Mouse (Mus musculus) limb, embryonic 15.5 days (tissue): ENCODE results near the gene Gsto1. TPM values are rescaled to one million over a fixed set of nuclear protein-coding genes. Genes with fewer than 3 reads are reported as not detected.

Experiments
- ATAC-seq: fragments of 200-750 bp; cut with Nextera tagmentation; 2 replicates; pipeline ENCODE4 v1.8.0; 2017; ENCODE audit warnings: low read depth, moderate TSS enrichment; ENCODE audit not compliant: insufficient number of reproducible peaks, low FRiP score, low TSS enrichment
- H3K27ac ChIP-seq: fragments of 300-500 bp; sonication (generic); 2 replicates; pipeline ENCODE4 v1.5.1; 2015; ENCODE audit warnings: moderate library complexity, mild to moderate bottlenecking, inconsistent platforms
- H3K27me3 ChIP-seq: fragments of 300-500 bp; sonication (generic); 2 replicates; pipeline ENCODE4 v1.6.1; 2015; ENCODE audit warnings: inconsistent platforms
- H3K36me3 ChIP-seq: fragments of 300-500 bp; sonication (generic); 2 replicates; pipeline ENCODE4 v1.6.1; 2015; ENCODE audit warnings: inconsistent platforms
- H3K4me1 ChIP-seq: fragments of 300-500 bp; sonication (generic); 2 replicates; pipeline ENCODE4 v1.6.1; 2015; ENCODE audit warnings: inconsistent platforms
- H3K4me2 ChIP-seq: fragments of 300-500 bp; sonication (generic); 2 replicates; pipeline ENCODE4 v1.6.1; 2015; ENCODE audit warnings: mild to moderate bottlenecking, inconsistent platforms
- H3K4me3 ChIP-seq: fragments of 300-500 bp; sonication (generic); 2 replicates; pipeline ENCODE4 v1.5.1; 2015; ENCODE audit warnings: mild to moderate bottlenecking, inconsistent platforms
- H3K9ac ChIP-seq: fragments of 300-500 bp; sonication (generic); 2 replicates; pipeline ENCODE4 v1.6.1; 2015; ENCODE audit warnings: inconsistent platforms
- H3K9me3 ChIP-seq: fragments of 300-500 bp; sonication (generic); 2 replicates; pipeline ENCODE4 v1.6.1; 2016; ENCODE audit warnings: inconsistent platforms
- WGBS: fragments of 180-500 bp; shearing (Covaris S2); methylation state at CpG from one replicate; pipeline ENCODE4 v1.1.7; 2015; 5-methylcytosine and 5-hydroxymethylcytosine counted together
- polyA plus RNA-seq: library from polyadenylated mRNA; unstranded; fragments of >200 nt; fragmentation: Nextera tagmentation; extraction: Ambion mirVana; gene quantifications from 2 replicates; pipeline ENCODE4 v1.2.1, GENCODE M21; 2015

The Gsto1 gene
- polyA plus RNA-seq, 1 experiment from 2014 or later = 227 TPM

DNA sequence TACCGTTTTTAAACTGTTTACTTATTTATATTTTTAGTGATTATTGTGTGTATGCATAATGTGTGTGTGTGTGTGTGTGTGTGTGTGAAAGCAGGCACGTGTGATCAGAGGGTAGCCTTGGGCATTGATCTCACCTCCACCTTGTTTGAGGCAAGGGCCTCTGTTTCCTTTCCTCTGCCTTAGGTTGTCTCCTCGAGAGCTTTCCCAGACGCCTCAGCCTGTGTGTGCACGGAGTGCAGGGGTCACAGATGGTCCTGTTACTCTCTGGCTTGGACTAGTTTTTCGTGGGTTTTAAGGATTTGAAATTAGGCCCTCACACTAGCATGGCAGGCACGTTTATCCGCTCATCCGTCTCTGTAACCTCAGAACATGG is 28.1 kb downstream of the Gsto1 start:
- Histone ChIP-seq H3K4me2 (no peak overlapping the region), H3K9ac (no peak overlapping the region), H3K36me3 (no peaks in the 10 kb centered on the region), H3K4me1 (peaks cover 16% of the 10 kb centered on the region; the same call in 1 of the 2 replicates), H3K4me3 (no peak overlapping the region), H3K27me3 (no peaks in the 10 kb centered on the region), H3K27ac (no peak overlapping the region), H3K9me3 (no peaks in the 10 kb centered on the region)
- WGBS = 42% methylated on average over 9 of the region's 9 CpGs
- ATAC-seq = no peak

DNA sequence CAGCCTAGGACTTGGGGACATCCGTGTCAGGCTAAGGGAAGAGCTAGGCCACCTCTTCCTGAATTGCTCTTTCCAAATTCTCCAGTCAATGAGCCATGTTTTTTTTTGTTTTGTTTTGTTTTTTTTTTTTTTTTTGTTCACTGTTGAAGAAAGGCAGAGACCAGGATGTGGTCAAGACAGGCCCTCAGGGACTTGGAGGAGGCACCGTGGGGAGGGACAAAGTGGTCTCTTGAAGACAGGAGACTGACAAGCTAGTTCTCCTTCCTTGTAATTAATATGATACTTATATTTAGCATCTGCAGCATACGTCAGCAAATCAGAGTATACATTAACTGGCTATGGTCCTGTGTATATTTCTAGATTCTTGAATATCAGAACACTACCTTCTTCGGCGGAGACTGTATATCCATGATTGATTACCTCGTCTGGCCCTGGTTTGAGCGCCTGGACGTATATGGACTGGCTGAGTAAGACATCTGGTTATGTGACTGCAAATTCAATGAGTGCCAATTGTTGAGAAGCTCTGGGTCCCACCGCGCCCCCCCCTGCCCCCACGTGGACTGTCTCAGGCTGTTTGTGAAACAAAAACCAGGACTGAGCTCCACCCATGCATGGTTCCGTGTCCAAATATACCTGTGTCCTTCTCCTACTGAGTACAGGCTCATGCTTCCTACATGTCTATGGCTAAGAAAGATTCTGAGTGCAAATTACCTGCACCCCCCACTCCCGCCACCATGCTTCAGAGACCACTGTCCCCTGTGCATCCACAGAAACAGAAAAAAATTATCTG is 29.7 kb downstream of the Gsto1 start:
- H3K4me3 ChIP-seq = no peak overlapping the region
- no peaks in the 10 kb centered on the region for H3K36me3 ChIP-seq
- no peak overlapping the region for H3K4me2 ChIP-seq
- 72% methylated on average over 13 of the region's 13 CpGs for WGBS
- H3K9me3 ChIP-seq = no peaks in the 10 kb centered on the region
- H3K4me1 ChIP-seq = peaks cover 16% of the 10 kb centered on the region; the same call in 1 of the 2 replicates
- no peak overlapping the region for H3K27ac ChIP-seq
- H3K27me3 ChIP-seq = no peaks in the 10 kb centered on the region
- no peak overlapping the region for H3K9ac ChIP-seq
- ATAC-seq = no peak

DNA sequence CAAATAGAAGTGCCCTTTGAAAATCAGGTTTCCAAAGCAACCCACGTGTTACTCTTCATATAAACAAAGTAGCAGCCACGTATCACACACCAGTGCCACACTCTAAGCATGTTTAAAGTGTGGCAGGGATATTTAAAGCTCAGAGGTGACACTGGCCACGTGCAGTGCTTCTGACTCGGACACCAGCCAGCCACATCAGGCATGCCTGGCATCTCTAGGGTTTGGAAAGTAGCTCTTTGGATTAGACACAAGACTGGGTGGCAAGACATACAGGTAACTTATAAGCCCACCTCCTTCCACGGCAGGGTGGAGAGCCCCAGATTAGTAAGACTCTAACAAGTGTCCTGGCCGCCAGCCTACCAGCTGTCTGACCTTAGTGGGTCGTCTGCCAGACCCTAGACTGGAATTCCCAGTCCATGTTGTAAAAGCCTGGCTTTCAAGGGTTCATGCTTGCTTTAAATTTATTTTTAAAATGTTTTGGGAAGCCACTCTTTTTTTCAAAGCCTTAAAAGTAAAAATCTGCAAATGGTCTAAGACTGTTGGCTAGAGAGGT is 30.5 kb downstream of the Gsto1 start:
- 42% methylated on average over 7 of the region's 7 CpGs for WGBS
- no peak overlapping the region for H3K27ac ChIP-seq

DNA sequence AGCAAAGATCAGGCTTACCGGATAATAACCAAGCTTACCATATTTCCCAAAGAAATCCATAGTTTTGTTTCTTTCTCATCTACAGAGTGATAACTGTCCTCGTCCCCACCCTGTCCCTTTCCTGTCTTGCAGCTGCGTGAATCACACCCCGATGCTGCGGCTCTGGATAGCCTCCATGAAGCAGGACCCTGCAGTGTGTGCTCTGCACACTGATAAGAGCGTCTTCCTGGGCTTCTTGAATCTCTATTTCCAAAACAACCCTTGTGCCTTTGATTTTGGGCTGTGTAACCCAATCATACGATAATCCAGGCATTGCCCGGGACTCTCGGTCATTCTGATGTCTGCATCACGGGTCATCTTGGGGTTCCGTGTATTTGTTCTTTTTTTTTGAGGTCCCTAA is 31.1 kb downstream of the Gsto1 start:
- peaks cover 28% of the 10 kb centered on the region for H3K4me1 ChIP-seq
- no peak overlapping the region for H3K4me3 ChIP-seq
- H3K27ac ChIP-seq = no peak overlapping the region
- 77% methylated on average over 11 of the region's 11 CpGs for WGBS
- H3K9me3 ChIP-seq = no peaks in the 10 kb centered on the region
- no peak overlapping the region for H3K4me2 ChIP-seq
- no peaks in the 10 kb centered on the region for H3K36me3 ChIP-seq
- no peaks in the 10 kb centered on the region for H3K27me3 ChIP-seq
- H3K9ac ChIP-seq = no peak overlapping the region
- ATAC-seq = no peak

More for the DNA sequence above, 30.5 kb downstream of the Gsto1 start:
- Histone ChIP-seq H3K36me3 (no peaks in the 10 kb centered on the region), H3K4me2 (no peak overlapping the region), H3K9me3 (no peaks in the 10 kb centered on the region), H3K4me1 (peaks cover 22% of the 10 kb centered on the region), H3K9ac (no peak overlapping the region), H3K4me3 (no peak overlapping the region), H3K27me3 (no peaks in the 10 kb centered on the region)
- ATAC-seq = no peak

DNA sequence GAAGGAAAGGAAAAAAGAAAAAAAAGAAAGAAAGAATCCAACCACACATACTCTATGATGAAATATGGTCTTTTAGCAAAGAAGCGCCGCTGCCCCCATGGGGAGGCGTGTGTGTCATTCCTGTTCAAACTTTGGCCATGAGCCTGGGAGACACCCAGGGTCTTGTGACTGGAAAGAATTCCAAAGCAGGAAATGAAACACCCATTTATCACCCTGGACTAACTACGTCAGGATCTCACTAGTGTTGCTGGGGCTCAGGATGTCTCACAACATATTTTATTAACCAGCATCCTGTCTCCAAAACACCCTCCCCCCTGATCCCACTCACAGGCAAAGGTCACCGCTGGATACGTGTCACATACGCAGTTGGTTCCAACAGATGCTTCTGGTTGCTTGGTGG is 31.8 kb downstream of the Gsto1 start:
- Histone ChIP-seq H3K9me3 (no peaks in the 10 kb centered on the region), H3K27ac (peak overlapping the region; percentile 38; the same call in 1 of the 2 replicates), H3K4me1 (peaks cover 32% of the 10 kb centered on the region), H3K9ac (no peak overlapping the region), H3K36me3 (no peaks in the 10 kb centered on the region), H3K27me3 (no peaks in the 10 kb centered on the region), H3K4me3 (no peak overlapping the region), H3K4me2 (no peak overlapping the region)
- 36% methylated on average over 7 of the region's 7 CpGs for WGBS
- no peak for ATAC-seq

DNA sequence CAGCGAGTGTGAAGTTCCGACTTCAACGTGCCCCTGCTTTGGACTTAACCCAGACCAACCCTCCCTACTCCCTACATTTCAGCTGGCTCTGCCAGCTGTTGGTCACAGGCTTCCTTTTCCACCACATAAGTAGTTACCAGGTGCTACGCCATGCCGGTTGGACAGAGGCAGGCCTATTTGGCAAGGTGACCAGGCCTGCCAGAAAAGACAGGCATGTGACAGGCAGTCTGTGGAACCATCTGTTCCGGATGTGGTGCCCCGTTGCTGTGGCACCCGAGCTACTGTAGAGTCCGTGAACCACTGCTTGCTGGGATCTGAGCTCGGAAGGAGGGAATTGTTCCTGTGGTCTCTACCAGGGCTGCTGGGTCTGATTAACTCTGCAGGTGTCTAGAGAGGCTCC is 32.6 kb downstream of the Gsto1 start:
- Histone ChIP-seq H3K4me2 (no peak overlapping the region), H3K4me3 (no peak overlapping the region), H3K27me3 (no peaks in the 10 kb centered on the region), H3K27ac (no peak overlapping the region), H3K9me3 (no peaks in the 10 kb centered on the region), H3K36me3 (no peaks in the 10 kb centered on the region), H3K9ac (no peak overlapping the region), H3K4me1 (peaks cover 39% of the 10 kb centered on the region)
- ATAC-seq = no peak
- WGBS = 59% methylated on average over 10 of the region's 10 CpGs

DNA sequence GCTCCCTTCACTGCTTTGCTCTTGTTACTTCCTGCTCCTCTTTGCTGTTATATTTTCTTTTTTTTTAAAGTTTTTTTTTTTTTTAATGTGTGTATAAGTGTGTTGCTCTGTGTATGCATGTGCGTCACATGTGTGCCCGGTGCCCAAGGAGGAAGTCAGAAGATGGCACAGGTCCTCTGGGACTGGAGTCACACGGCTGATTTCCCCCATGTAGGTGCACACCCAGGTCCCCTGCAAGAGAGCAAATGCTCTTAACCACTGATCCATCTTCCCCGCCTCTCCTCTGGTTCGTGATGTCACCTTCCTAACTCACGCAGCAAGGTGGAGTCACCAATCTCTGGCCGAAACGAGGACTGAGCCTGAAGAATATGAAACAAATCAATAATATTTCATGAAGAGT is 33.3 kb downstream of the Gsto1 start:
- Histone ChIP-seq H3K4me2 (no peak overlapping the region), H3K4me1 (peaks cover 39% of the 10 kb centered on the region), H3K27me3 (no peaks in the 10 kb centered on the region), H3K9me3 (no peaks in the 10 kb centered on the region), H3K36me3 (no peaks in the 10 kb centered on the region), H3K4me3 (no peak overlapping the region), H3K27ac (no peak overlapping the region), H3K9ac (no peak overlapping the region)
- no peak for ATAC-seq
- 96% methylated on average over 8 of the region's 8 CpGs for WGBS

DNA sequence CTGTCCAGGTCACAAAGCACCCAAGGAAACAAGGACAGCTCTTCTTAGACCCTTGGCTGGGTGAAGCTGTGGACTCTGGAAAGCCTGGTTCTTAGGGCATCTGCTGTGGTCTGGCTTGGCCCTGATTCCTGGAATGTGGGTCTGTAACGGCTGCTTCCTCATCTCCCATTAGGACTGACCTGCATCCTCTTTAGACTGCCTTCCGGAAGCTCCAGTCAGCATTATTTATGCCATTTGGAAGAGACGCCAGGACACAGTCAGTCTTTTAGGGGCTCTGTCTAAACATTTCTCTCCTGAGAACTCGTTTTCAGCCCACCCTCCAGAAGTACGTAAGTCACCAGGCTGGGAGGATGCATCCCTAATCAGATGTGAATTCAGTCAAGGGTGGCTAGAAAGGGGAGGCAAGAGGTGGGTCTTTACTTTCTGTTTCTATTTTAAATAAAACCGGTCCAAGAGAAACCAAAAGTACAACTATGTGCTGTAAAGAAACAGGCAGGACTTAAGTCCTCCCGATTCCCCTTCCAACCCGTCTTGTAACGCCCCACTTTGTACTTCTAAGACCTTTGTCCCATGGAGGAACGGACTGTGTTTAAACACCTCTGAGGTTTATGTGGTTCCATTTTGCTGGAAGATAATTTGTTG is 35.8 kb downstream of the Gsto1 start:
- peaks cover 24% of the 10 kb centered on the region for H3K36me3 ChIP-seq
- H3K4me2 ChIP-seq = 0 out of 2 replicates have a peak overlapping the region, but pooled peaks have one; percentile 7
- WGBS = 42% methylated on average over 10 of the region's 10 CpGs
- H3K27me3 ChIP-seq = no peaks in the 10 kb centered on the region
- no peak overlapping the region for H3K4me3 ChIP-seq
- ATAC-seq = no peak
- H3K27ac ChIP-seq = peak overlapping the region; percentile 59; the same call in 1 of the 2 replicates
- no peak overlapping the region for H3K9ac ChIP-seq
- peaks cover 36% of the 10 kb centered on the region for H3K4me1 ChIP-seq
- H3K9me3 ChIP-seq = no peaks in the 10 kb centered on the region

DNA sequence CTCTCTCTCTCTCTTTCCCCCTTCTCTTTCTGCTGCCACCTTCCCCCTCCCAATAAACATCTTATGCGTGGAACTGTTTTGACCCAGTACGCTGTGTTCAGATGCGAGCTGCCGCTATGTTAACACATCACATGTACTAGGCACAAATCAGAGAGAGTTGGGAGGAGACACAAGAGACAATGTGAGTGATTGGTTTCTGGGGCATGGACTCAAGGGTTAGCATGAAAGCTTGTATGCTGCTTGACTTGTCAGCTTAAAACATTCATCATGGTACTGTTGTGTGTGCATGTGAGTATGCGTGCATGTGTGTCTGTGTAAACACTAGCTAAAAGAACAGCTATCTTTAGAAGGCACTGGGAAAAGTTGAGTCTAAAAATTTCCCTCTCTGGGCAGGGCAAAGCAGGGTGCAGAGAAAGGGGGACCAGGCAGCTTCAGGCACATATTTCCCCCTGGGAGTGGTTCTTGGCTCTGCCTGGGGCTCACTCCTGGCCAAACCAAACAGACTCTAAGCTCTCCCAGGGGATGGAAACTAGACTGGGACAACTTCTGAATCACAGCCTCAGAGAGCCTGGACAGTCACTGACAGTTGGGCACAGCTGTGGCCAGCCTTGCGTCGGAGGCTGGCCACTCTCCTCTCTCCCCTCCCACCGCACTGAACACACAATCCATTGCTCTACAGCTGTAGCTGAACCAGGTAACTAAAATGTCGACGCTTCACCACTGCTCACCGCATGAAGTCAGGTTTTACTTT is 37.0 kb downstream of the Gsto1 start:
- whole genome bisulfite sequencing = 64% methylated on average over 11 of the region's 11 CpGs

DNA sequence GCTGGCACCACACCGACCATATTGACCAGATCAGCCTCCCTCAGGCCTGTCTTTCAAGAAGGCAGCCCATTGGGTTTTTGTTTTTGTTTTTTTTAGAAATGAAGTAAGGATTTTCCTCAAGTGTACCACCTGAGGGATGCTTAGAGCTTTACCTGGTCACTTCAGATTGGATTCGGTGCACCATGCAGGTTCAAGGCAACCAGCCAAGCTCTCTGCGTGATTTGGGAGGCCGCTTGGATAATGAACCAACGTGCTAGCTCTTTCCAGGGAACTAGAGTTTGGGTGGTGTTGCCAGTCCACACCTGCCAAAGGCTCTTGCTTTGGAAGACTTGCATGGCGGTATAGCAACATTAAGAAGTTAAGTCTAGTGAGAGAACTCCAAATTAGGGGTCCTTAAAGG is 38.3 kb downstream of the Gsto1 start:
- Histone ChIP-seq H3K9me3 (no peaks in the 10 kb centered on the region), H3K27me3 (no peaks in the 10 kb centered on the region), H3K4me2 (no peak overlapping the region), H3K4me1 (peaks cover 23% of the 10 kb centered on the region), H3K27ac (no peak overlapping the region), H3K4me3 (no peak overlapping the region), H3K36me3 (peaks cover 47% of the 10 kb centered on the region), H3K9ac (no peak overlapping the region)
- ATAC-seq = no peak
- 89% methylated on average over 6 of the region's 6 CpGs for WGBS

More for the DNA sequence above, 37.0 kb downstream of the Gsto1 start:
- H3K27ac ChIP-seq = 0 out of 2 replicates have a peak overlapping the region, but pooled peaks have one; percentile 22
- no peak overlapping the region for H3K4me2 ChIP-seq
- H3K4me3 ChIP-seq = no peak overlapping the region
- H3K9ac ChIP-seq = no peak overlapping the region
- ATAC-seq = no peak
- H3K9me3 ChIP-seq = no peaks in the 10 kb centered on the region
- peaks cover 28% of the 10 kb centered on the region for H3K4me1 ChIP-seq
- peaks cover 35% of the 10 kb centered on the region for H3K36me3 ChIP-seq
- H3K27me3 ChIP-seq = no peaks in the 10 kb centered on the region

DNA sequence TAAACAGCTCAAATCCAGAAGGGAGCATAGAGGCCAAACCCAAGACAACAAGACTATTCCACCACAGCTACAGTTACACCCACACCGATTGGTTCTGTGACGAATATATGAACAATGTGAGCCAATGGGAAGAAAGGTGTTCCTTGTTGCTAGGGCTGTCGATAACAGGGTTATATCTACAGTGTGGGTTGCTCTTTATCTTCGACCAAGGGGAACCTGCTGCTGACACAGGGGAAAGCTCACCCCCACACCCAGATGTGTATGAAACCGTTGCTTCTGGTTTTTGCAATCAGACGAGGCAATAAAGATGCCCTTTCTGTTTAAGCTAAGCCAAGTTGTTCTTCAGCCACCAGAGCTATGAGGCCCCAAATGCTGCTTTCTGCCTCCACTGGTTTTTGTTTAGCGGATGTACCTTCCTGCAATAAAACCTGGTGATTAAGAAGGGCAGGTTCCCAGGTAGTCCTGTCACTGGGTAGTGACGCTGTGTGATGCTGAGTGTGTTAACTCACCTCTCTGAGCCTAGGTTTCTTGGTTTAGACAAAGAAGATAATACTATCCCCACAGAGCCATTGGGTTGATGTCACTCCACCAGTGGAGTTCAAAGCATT is 43.8 kb downstream of the Gsto1 start:
- Histone ChIP-seq H3K4me3 (no peak overlapping the region), H3K27me3 (no peaks in the 10 kb centered on the region), H3K4me1 (peaks cover 27% of the 10 kb centered on the region), H3K4me2 (no peak overlapping the region), H3K9me3 (no peaks in the 10 kb centered on the region), H3K9ac (no peak overlapping the region), H3K27ac (no peak overlapping the region), H3K36me3 (peaks cover 42% of the 10 kb centered on the region)
- ATAC-seq = no peak
- WGBS = 74% methylated on average over 8 of the region's 8 CpGs
